Mouse (Mus musculus) bone marrow, adult 2 months (tissue): Measurements from ENCODE around the gene P2rx1.

Experiments
- CTCF ChIP-seq: fragments of 200-500 bp; IDR thresholded peaks from 2 replicates; pipeline ENCODE4 v1.5.1; 2011; ENCODE audit warnings: low read length, control low read depth; ENCODE audit not compliant: control insufficient read depth, insufficient read depth
- POLR2A ChIP-seq: fragments of 200-500 bp; IDR thresholded peaks from 2 replicates; pipeline ENCODE4 v1.6.1; 2011; ENCODE audit warnings: low read depth, mild to moderate bottlenecking, control low read depth, low read length, borderline replicate concordance; ENCODE audit not compliant: control insufficient read depth

DNA sequence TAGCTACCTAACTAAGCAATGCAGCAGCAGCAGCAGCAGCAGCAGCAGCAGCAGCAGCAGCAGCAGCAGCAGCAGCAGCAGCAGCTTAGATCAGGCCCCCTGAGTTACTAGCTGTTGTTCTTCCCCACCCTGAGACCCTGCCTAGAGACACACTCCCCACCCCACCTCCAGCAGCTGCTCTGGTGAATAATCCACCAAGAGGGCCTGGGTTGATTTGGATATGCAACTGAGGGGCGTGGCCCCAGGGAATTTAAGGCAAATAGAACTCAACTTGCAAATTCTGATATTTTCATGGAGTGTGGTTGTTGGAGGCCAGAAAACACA is 45.8 kb upstream of the P2rx1 start:
- TF ChIP-seq CTCF (no peak), POLR2A (no peak)
